Mouse (Mus musculus) skeletal muscle tissue, postnatal 0 days (tissue): ENCODE data around the gene Adam12. TPM values are rescaled to one million over a fixed set of nuclear protein-coding genes. Genes with fewer than 3 reads are reported as not detected.

ENCODE experiments used
- microRNA-seq, 2 experiments: library from miRNA; unstranded; fragments of <30 nt; microRNA quantifications; one replicate each; pipeline ENCODE4; 2016
- polyA plus RNA-seq: library from polyadenylated mRNA; unstranded; fragments of >200 nt; fragmentation: Nextera tagmentation; extraction: Ambion mirVana; gene quantifications from 2 replicates; pipeline ENCODE4 v1.2.1, GENCODE M21; 2015

Adam12 gene
- polyA plus RNA-seq: 4.2 and 8.3 TPM in 2 replicates

GRCm38 (mm10) chr7:134231378-134232346 lies at the start of gene Adam12:
Gene Adam12 (minus strand): TSS chr7:134232146.

Small RNAs within 50 kb of the gene (microRNA-seq; reads per million reads assigned to microRNA genes)
- gene Gm23631: 0 reads per million in 2 experiments

Other genes starting within 250 kb of the Adam12 start
- not detected in 2 replicates for gene D7Ertd443e, start 153.5 kb upstream of the Adam12 start, polyA plus RNA-seq